Mouse (Mus musculus) G1E (cell line): ENCODE results near the gene Ep400. TPM values are rescaled to one million over a fixed set of nuclear protein-coding genes. Genes with fewer than 3 reads are reported as not detected.
A peak's percentile ranks its signal among the peaks of the same experiment; 100 is the strongest.

Source experiments
- ATAC-seq: 2 replicates; pipeline ENCODE4 v1.8.0; 2016; ENCODE audit warnings: mild to moderate bottlenecking; ENCODE audit not compliant: insufficient number of reproducible peaks, poor library complexity, low FRiP score, severe bottlenecking; ENCODE audit errors: extremely low read depth
- DNase-seq: peaks from one replicate; pipeline ENCODE4 v3.0.0; 2012; ENCODE audit warnings: low spot score
- H3K27me3 ChIP-seq: 2 replicates; pipeline ENCODE4 v1.6.1; 2012; ENCODE audit warnings: mild to moderate bottlenecking, low read length, inconsistent platforms; ENCODE audit not compliant: insufficient read depth
- H3K36me3 ChIP-seq: replicated peaks from 2 replicates; pipeline ENCODE3; 2012; ENCODE audit warnings: mild to moderate bottlenecking, inconsistent platforms
- H3K4me1 ChIP-seq: 2 replicates; pipeline ENCODE4 v1.6.1; 2012; ENCODE audit warnings: low read depth, low read length, inconsistent platforms, mixed read lengths; ENCODE audit not compliant: insufficient read depth
- H3K4me3 ChIP-seq: 2 replicates; pipeline ENCODE4 v1.5.1; 2012; ENCODE audit warnings: low read depth, mild to moderate bottlenecking, inconsistent platforms, low read length, moderate library complexity, mixed read lengths
- H3K9me3 ChIP-seq: replicated peaks from 2 replicates; pipeline ENCODE4 v1.6.1; 2012; ENCODE audit warnings: inconsistent platforms
- CTCF ChIP-seq: IDR thresholded peaks from 2 replicates; pipeline ENCODE4 v1.5.1; 2012; ENCODE audit warnings: low read depth, low read length, inconsistent platforms, mixed read lengths
- GATA1 ChIP-seq: IDR thresholded peaks from 2 replicates; pipeline ENCODE4 v1.6.1; 2012; ENCODE audit warnings: borderline replicate concordance, low read length, inconsistent platforms, mixed read lengths
- GATA2 ChIP-seq: IDR thresholded peaks from 2 replicates; pipeline ENCODE4 v1.6.1; 2012; ENCODE audit warnings: low read depth, low read length, inconsistent platforms, borderline replicate concordance
- POLR2AphosphoS5 ChIP-seq: IDR thresholded peaks from 2 replicates; pipeline ENCODE4 v1.6.1; 2012; ENCODE audit warnings: low read depth, low read length, inconsistent platforms; ENCODE audit not compliant: insufficient replicate concordance
- TAL1 ChIP-seq: conservative IDR thresholded peaks from 2 replicates; pipeline ENCODE4 v1.6.1; 2012; ENCODE audit warnings: low read depth, low read length, inconsistent platforms, mixed read lengths
- polyA plus RNA-seq: library from polyadenylated mRNA; stranded (reverse); fragments of >175 nt; gene quantifications from 2 replicates; pipeline ENCODE4 v1.2.3, GENCODE M21; 2012
- total RNA-seq, 2 experiments: library from RNA; stranded (forward) in 1 of 2; stranded (reverse) in 1 of 2; fragments of 200-1000 nt in 1 of 2; fragments of >200 nt in 1 of 2; fragmentation: Nextera tagmentation in 1 of 2; gene quantifications; 2 replicates each; pipeline ENCODE4 v1.2.3; 2014 to 2017

The Ep400 gene
- total and polyA plus RNA-seq, 3 experiments: 42.0 to 162 (median 129) TPM

- no peaks in the 10 kb centered on the region for H3K9me3 ChIP-seq
- no peaks in the 10 kb centered on the region for H3K27me3 ChIP-seq
- no peak for DNase-seq
- no peaks in the 10 kb centered on the region for H3K4me1 ChIP-seq
- TF ChIP-seq GATA2: no peak
- TF ChIP-seq POLR2AphosphoS5: no peak
- TF ChIP-seq CTCF: no peak
- TF ChIP-seq TAL1: no peak
- TF ChIP-seq GATA1: no peak
- no peak for ATAC-seq
- no peak overlapping the region for H3K4me3 ChIP-seq
- H3K36me3 ChIP-seq: peaks cover 99% of the 10 kb centered on the region
Observed at GRCm38 (mm10) chr5:110682041-110682440, 88.5 kb downstream of the Ep400 start.

- Histone ChIP-seq H3K9me3 (no peaks in the 10 kb centered on the region), H3K4me1 (peaks cover 3% of the 10 kb centered on the region; the same call in 1 of the 2 replicates), H3K4me3 (no peak overlapping the region), H3K36me3 (peaks cover 95% of the 10 kb centered on the region), H3K27me3 (no peaks in the 10 kb centered on the region; the same call in 1 of the 2 replicates)
- TF ChIP-seq CTCF (no peak), GATA1 (no peak), POLR2AphosphoS5 (no peak; the same call in 1 of the 2 replicates), TAL1 (no peak), GATA2 (no peak)
- ATAC-seq (no peak), DNase-seq (no peak)
Observed at GRCm38 (mm10) chr5:110665486-110666121, 104.9 kb downstream of the Ep400 start.

- Histone ChIP-seq H3K9me3 (no peaks in the 10 kb centered on the region), H3K36me3 (peaks cover 95% of the 10 kb centered on the region), H3K27me3 (no peaks in the 10 kb centered on the region; the same call in 1 of the 2 replicates), H3K4me3 (no peak overlapping the region), H3K4me1 (peaks cover 3% of the 10 kb centered on the region; the same call in 1 of the 2 replicates)
- no peak for TF ChIP-seq GATA2
- TF ChIP-seq POLR2AphosphoS5: 0 out of 2 replicates have a peak, but pooled peaks have one; percentile 42
- ATAC-seq (no peak), DNase-seq (no peak)
Observed at GRCm38 (mm10) chr5:110664750-110665269, 105.7 kb downstream of the Ep400 start.

GRCm38 (mm10) chr5:110664041-110664440, 106.5 kb downstream of the Ep400 start:
- Histone ChIP-seq H3K4me3 (no peak overlapping the region), H3K9me3 (no peaks in the 10 kb centered on the region), H3K36me3 (peaks cover 96% of the 10 kb centered on the region), H3K27me3 (no peaks in the 10 kb centered on the region; the same call in 1 of the 2 replicates), H3K4me1 (peaks cover 3% of the 10 kb centered on the region; the same call in 1 of the 2 replicates)
- TF ChIP-seq TAL1: no peak
- DNase-seq: no peak
- ATAC-seq: no peak

- H3K27me3 ChIP-seq: no peaks in the 10 kb centered on the region
- no peaks in the 10 kb centered on the region for H3K9me3 ChIP-seq
- TF ChIP-seq CTCF (no peak), GATA1 (no peak)
- no peak overlapping the region for H3K4me3 ChIP-seq
- DNase-seq: no peak
- peaks cover 31% of the 10 kb centered on the region for H3K4me1 ChIP-seq
- H3K36me3 ChIP-seq: peaks cover 96% of the 10 kb centered on the region
- ATAC-seq: no peak
Observed at GRCm38 (mm10) chr5:110659682-110660081, 110.8 kb downstream of the Ep400 start.

GRCm38 (mm10) chr5:110653686-110654085, 116.8 kb downstream of the Ep400 start:
- Histone ChIP-seq H3K36me3 (peaks cover 83% of the 10 kb centered on the region), H3K4me3 (peak overlapping the region; percentile 95), H3K27me3 (no peaks in the 10 kb centered on the region), H3K9me3 (no peaks in the 10 kb centered on the region), H3K4me1 (peaks cover 63% of the 10 kb centered on the region)
- ATAC-seq: no peak
- TF ChIP-seq GATA2 (no peak), POLR2AphosphoS5 (no peak), TAL1 (no peak), GATA1 (no peak), CTCF (no peak)
- peak; percentile 14 for DNase-seq
